Mouse (Mus musculus) stomach, postnatal 0 days (tissue): ENCODE data around the gene Hexa. TPM values are rescaled to one million over a fixed set of nuclear protein-coding genes. Genes with fewer than 3 reads are reported as not detected.

Experiments
- ATAC-seq: fragments of 200-750 bp; cut with Nextera tagmentation; 2 replicates; pipeline ENCODE4 v1.8.0; 2017; ENCODE audit not compliant: low FRiP score, low TSS enrichment
- DNase-seq: peaks from one replicate; pipeline ENCODE4 v3.0.0-alpha.2; 2016; ENCODE audit warnings: low spot score
- H3K27ac ChIP-seq: fragments of 300-500 bp; sonication (generic); replicated peaks from 2 replicates; pipeline ENCODE4 v1.5.1; 2014; ENCODE audit warnings: mild to moderate bottlenecking, control low read depth
- H3K27me3 ChIP-seq: fragments of 300-500 bp; sonication (generic); 2 replicates; pipeline ENCODE4 v1.6.1; 2014; ENCODE audit warnings: low read length; ENCODE audit not compliant: control insufficient read depth, insufficient read depth
- H3K36me3 ChIP-seq: fragments of 300-500 bp; sonication (generic); 2 replicates; pipeline ENCODE4 v1.6.1; 2014; ENCODE audit warnings: low read length, mixed read lengths; ENCODE audit not compliant: control insufficient read depth, insufficient read depth
- H3K4me1 ChIP-seq: fragments of 300-500 bp; sonication (generic); replicated peaks from 2 replicates; pipeline ENCODE4 v1.6.1; 2014; ENCODE audit warnings: antibody characterized with exemption; ENCODE audit not compliant: control insufficient read depth, insufficient read depth
- H3K4me2 ChIP-seq: fragments of 300-500 bp; sonication (generic); replicated peaks from 2 replicates; pipeline ENCODE4 v1.6.1; 2014; ENCODE audit warnings: low read depth, mild to moderate bottlenecking, control low read depth, moderate library complexity
- H3K4me3 ChIP-seq: fragments of 300-500 bp; sonication (generic); 2 replicates; pipeline ENCODE4 v1.5.1; 2014; ENCODE audit warnings: low read depth, low read length, control low read depth
- H3K9ac ChIP-seq: fragments of 300-500 bp; sonication (generic); 2 replicates; pipeline ENCODE4 v1.6.1; 2014; ENCODE audit warnings: mild to moderate bottlenecking, low read length, control low read depth, mixed read lengths
- H3K9me3 ChIP-seq: fragments of 300-500 bp; sonication (generic); 2 replicates; pipeline ENCODE4 v1.6.1; 2016; ENCODE audit warnings: low read length; ENCODE audit not compliant: control insufficient read depth
- CTCF ChIP-seq: IDR thresholded peaks from 2 replicates; pipeline ENCODE4 v1.5.1; 2016; ENCODE audit warnings: antibody characterized with exemption, low read depth, mild to moderate bottlenecking, moderate library complexity
- EP300 ChIP-seq: optimal IDR thresholded peaks from 2 replicates; pipeline ENCODE3; 2016; ENCODE audit warnings: antibody characterized with exemption
- whole genome bisulfite sequencing: fragments of 180-500 bp; shearing (Covaris S2); extraction: QIAGEN DNeasy Blood & Tissue Kit; methylation state at CpG from one replicate; pipeline ENCODE4 v1.1.7; 2014; 5-methylcytosine and 5-hydroxymethylcytosine counted together
- polyA plus RNA-seq: library from polyadenylated mRNA; unstranded; fragments of >200 nt; fragmentation: Nextera tagmentation; extraction: Ambion mirVana; gene quantifications from 2 replicates; pipeline ENCODE4 v1.2.1, GENCODE M21; 2015

Gene Hexa
- polyA plus RNA-seq, 1 experiment from 2014 or later: 39.2 TPM

DNA sequence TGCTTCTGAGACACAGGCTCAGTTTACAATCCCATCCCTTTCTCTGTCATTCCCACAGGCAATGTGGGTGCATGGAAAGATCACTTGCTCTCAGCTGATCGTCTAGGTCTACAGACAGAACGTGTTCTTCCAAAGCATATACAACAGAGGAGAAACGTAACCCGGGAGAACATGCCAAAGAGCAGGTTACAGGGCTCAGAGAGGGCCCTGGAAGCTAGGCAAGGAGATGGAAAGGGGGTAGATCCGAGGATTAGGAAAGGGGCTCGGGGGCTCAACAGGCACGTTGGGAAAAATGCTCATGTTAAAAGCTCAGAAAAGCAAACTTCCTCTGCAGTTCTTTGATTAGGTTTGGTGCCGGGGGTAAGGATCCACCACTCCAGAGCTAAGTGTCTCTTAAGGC lies 62.3 kb downstream of the Hexa start:
- no peaks in the 10 kb centered on the region for H3K36me3 ChIP-seq
- WGBS: 58% methylated on average over 8 of the region's 8 CpGs
- ATAC-seq (no peak), DNase-seq (no peak)
- no peaks in the 10 kb centered on the region for H3K4me1 ChIP-seq
- TF ChIP-seq EP300 (no peak), CTCF (no peak)
- H3K27me3 ChIP-seq: no peaks in the 10 kb centered on the region
- no peak overlapping the region for H3K27ac ChIP-seq
- H3K9me3 ChIP-seq: no peaks in the 10 kb centered on the region
- no peak overlapping the region for H3K4me2 ChIP-seq
- no peak overlapping the region for H3K4me3 ChIP-seq
- no peak overlapping the region for H3K9ac ChIP-seq

DNA sequence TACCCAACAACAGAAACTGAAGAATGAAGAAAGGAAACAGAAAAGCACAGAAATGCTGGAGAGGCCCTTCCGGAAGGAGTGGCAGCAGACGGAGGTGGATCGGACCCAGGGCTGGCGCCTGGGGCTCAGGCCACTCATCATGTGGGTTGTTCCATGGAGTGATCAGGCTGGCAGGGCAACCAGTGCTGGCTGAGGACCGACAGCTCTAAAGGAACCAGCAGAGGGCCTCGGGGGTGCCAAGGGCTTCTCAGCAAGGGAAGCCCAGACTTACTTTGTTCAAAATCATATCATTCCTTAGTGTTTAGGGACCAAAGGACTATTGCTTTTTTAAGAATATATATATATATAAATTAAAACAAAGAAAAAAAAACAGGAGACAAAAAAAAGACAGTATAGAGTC lies 66.6 kb downstream of the Hexa start:
- no peak for DNase-seq
- no peak overlapping the region for H3K4me2 ChIP-seq
- 63% methylated on average over 6 of the region's 6 CpGs for WGBS
- H3K4me3 ChIP-seq: no peak overlapping the region
- no peak for ATAC-seq
- H3K9ac ChIP-seq: no peak overlapping the region
- no peak for TF ChIP-seq EP300
- peak; percentile 23; the same call in 1 of the 2 replicates for TF ChIP-seq CTCF
- H3K27ac ChIP-seq: no peak overlapping the region
- no peaks in the 10 kb centered on the region for H3K36me3 ChIP-seq
- no peaks in the 10 kb centered on the region for H3K4me1 ChIP-seq
- H3K9me3 ChIP-seq: no peaks in the 10 kb centered on the region
- H3K27me3 ChIP-seq: no peaks in the 10 kb centered on the region

- no peaks in the 10 kb centered on the region for H3K9me3 ChIP-seq
- no peak for DNase-seq
- no peaks in the 10 kb centered on the region for H3K4me1 ChIP-seq
- no peaks in the 10 kb centered on the region for H3K36me3 ChIP-seq
- peak; percentile 85 for ATAC-seq
- 0 out of 2 replicates have a peak overlapping the region, but pooled peaks have one; percentile 24 for H3K27ac ChIP-seq
- no peak for TF ChIP-seq EP300
- no peak for TF ChIP-seq CTCF
- no peaks in the 10 kb centered on the region for H3K27me3 ChIP-seq
- H3K9ac ChIP-seq: no peak overlapping the region
- H3K4me3 ChIP-seq: no peak overlapping the region
- H3K4me2 ChIP-seq: no peak overlapping the region
- 80% methylated on average over 2 of the region's 2 CpGs for WGBS
Observed at GRCm38 (mm10) chr9:59610950-59611349, 71.6 kb downstream of the Hexa start.

Other genes starting within 250 kb of the Hexa start
- 14.8 and 16.0 TPM in 2 replicates for gene Adpgk, start 248.0 kb upstream of the Hexa start, polyA plus RNA-seq
- gene Bbs4, start 186.0 kb upstream of the Hexa start, polyA plus RNA-seq: 6.2 and 6.7 TPM in 2 replicates
- 4.9 and 8.1 TPM in 2 replicates for gene Arih1, start 52.9 kb upstream of the Hexa start, polyA plus RNA-seq
- 0.25 and 0.59 TPM in 2 replicates for gene Tmem202, start 307 bp downstream of the Hexa start, polyA plus RNA-seq
- 4.5 and 4.8 TPM in 2 replicates for gene Celf6, start 38.4 kb downstream of the Hexa start, polyA plus RNA-seq
- gene Parp6, start 77.7 kb downstream of the Hexa start, polyA plus RNA-seq: 13.3 and 14.9 TPM in 2 replicates
- gene Pkm, start 116.8 kb downstream of the Hexa start, polyA plus RNA-seq: 472 and 500 TPM in 2 replicates
- gene Gramd2, start 140.6 kb downstream of the Hexa start, polyA plus RNA-seq: 5.9 and 6.7 TPM in 2 replicates
- gene Senp8, start 211.2 kb downstream of the Hexa start, polyA plus RNA-seq: 4.2 and 4.3 TPM in 2 replicates
- 3.8 and 4.0 TPM in 2 replicates for gene Myo9a, start 211.4 kb downstream of the Hexa start, polyA plus RNA-seq